Mouse (Mus musculus): Measurements from ENCODE around the gene Bbc3. TPM values are rescaled to one million over a fixed set of nuclear protein-coding genes. Genes with fewer than 3 reads are reported as not detected.

Gene Bbc3
- total and polyA plus RNA-seq, 3 experiments = 2.9 to 9.3 TPM; not detected in 1

GRCm38 (mm10) chr7:16310020-16310520 lies 1.9 kb downstream of the Bbc3 start (continued):
- TF ChIP-seq POLR2AphosphoS2 (IDR thresholded peaks at IDR 0.05; ENCODE audit: low read length) = no peak
- no peak for TF ChIP-seq KAT2A (conservative IDR thresholded peaks at IDR 0.05; ENCODE audit: low read depth, low read length)

DNA sequence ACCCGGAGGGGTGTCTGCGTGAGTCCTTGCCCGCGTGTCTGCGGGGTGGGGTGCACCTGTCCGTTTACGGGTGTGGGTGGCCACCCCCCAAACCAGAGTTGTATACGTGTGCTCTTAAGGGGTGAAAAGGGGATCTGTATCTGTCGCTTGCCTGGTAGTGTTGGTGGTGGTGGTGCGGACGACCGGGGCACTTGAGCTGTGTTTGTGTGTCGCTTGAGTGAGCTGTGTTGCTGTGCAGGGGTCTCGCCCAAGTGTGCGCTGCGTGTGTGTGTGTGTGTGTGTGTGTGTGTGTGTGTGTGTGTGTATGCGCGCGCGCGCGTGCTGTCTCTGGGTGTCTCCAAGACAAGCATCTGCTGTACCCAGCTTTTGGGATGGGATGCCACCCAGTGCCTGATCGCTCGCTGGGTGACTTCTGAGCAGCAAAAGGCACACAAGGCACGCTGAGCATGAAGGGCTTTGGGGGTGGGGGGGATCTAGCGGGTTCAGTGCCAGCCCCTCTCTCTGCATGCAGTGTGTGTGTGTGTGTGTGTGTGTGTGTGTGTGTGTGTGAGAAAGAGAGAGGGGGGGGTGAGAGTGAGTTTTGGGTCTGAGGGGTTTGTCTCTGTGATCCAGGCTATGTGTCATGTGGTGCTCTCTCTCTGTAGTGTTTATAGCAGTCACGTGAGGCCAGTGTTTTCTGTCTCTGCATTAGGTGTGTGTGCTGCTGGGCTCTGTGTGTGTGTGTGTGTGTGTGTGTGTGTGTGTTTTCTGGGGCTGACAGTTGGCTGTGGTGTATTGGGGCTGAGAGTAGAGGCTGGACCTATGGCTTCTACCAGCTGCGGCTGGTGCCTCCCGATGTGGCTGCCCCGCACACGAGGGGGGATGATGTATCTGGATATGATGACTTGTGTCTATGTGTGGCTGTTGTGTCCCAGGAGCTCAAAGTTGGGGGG lies 2.6 kb downstream of the Bbc3 start:
- Histone ChIP-seq H3K4me3 (ENCODE audit: control insufficient read depth in 1 of 2, insufficient read depth in 1 of 2, low read depth in 2 of 2, low read length in 2 of 2) (peak overlapping the region; percentile 65 to 87), H3K9ac (ENCODE audit: control insufficient read depth, low read depth, low read length, poor library complexity, severe bottlenecking) (peak overlapping the region; percentile 88), H3K79me2 (ENCODE audit: control insufficient read depth, insufficient read depth, low read length, poor library complexity) (peaks cover 14% of the 10 kb centered on the region), H3K9me3 (replicated peaks; ENCODE audit: insufficient read depth, low read length) (no peaks in the 10 kb centered on the region), H3K36me3 (ENCODE audit: control insufficient read depth in 1 of 2, insufficient read depth in 2 of 2, low read length in 2 of 2) (peaks cover 0 to 5% of the 10 kb centered on the region in 2 experiments; a peak in 2 of 4 replicates), H3K27me3 (ENCODE audit: control insufficient read depth in 1 of 2, insufficient read depth in 2 of 2, low read length in 2 of 2) (no peaks in the 10 kb centered on the region), H3K27ac (ENCODE audit: control insufficient read depth, low read depth, low read length) (peak overlapping the region; percentile 65), H3K4me1 (ENCODE audit: control insufficient read depth in 1 of 2, insufficient read depth in 2 of 2, low read length in 2 of 2) (peaks cover 4 to 15% of the 10 kb centered on the region in 2 experiments; a peak in 3 of 4 replicates)
- DNase-seq (ENCODE audit: low read depth, low spot score) = peak; percentile 80
- TF ChIP-seq USF2 (IDR thresholded peaks at IDR 0.05; ENCODE audit: borderline replicate concordance in 1 of 2, insufficient read depth in 1 of 2, low read depth in 1 of 2, low read length in 2 of 2) (peak; percentile 39 to 84; a peak in 2 of 4 replicates), MXI1 (IDR thresholded peaks at IDR 0.05; ENCODE audit: low read depth, low read length) (peak; percentile 91), POLR2AphosphoS5 (IDR thresholded peaks at IDR 0.05; ENCODE audit: borderline replicate concordance, low read depth, low read length) (no peak), ZMIZ1 (IDR thresholded peaks at IDR 0.05; ENCODE audit: low read depth, low read length) (no peak), E2F4 (IDR thresholded peaks at IDR 0.05; ENCODE audit: borderline replicate concordance, low read depth, low read length) (no peak), ZKSCAN1 (IDR thresholded peaks at IDR 0.05; ENCODE audit: low read depth, low read length) (no peak), NRF1 (IDR thresholded peaks at IDR 0.05; ENCODE audit: insufficient read depth, low read depth, low read length, poor library complexity, severe bottlenecking) (0 out of 2 replicates have a peak, but pooled peaks have one; percentile 22), SIN3A (IDR thresholded peaks at IDR 0.05; ENCODE audit: low read length) (peak; percentile 93), MAFK (IDR thresholded peaks at IDR 0.05; ENCODE audit: borderline replicate concordance, low read depth, low read length) (no peak), TBP (IDR thresholded peaks at IDR 0.05; ENCODE audit: low read depth, low read length) (no peak), ZC3H11A (IDR thresholded peaks at IDR 0.05; ENCODE audit: low read depth, low read length) (no peak), POLR2AphosphoS2 (IDR thresholded peaks at IDR 0.05; ENCODE audit: low read length) (no peak), MYC (IDR thresholded peaks at IDR 0.05; ENCODE audit: low read depth, low read length) (0 out of 2 replicates have a peak, but pooled peaks have one; percentile 30), MAX (IDR thresholded peaks at IDR 0.05; ENCODE audit: low read length) (peak; percentile 83), JUND (IDR thresholded peaks at IDR 0.05; ENCODE audit: low read depth, low read length) (no peak), MYB (IDR thresholded peaks at IDR 0.05; ENCODE audit: low read depth, low read length) (no peak), HCFC1 (IDR thresholded peaks at IDR 0.05; ENCODE audit: low read depth, low read length) (no peak), CHD1 (IDR thresholded peaks at IDR 0.05; ENCODE audit: low read depth, low read length) (no peak), MAZ (IDR thresholded peaks at IDR 0.05; ENCODE audit: low read depth, low read length) (no peak), CHD2 (IDR thresholded peaks at IDR 0.05; ENCODE audit: low read length) (no peak), CTCF (IDR thresholded peaks at IDR 0.05 in 2 of 3, conservative IDR thresholded peaks at IDR 0.05 in 1 of 3; ENCODE audit: control insufficient read depth in 1 of 3, insufficient read depth in 1 of 3, low read depth in 2 of 3, low read length in 3 of 3, poor library complexity in 1 of 3, severe bottlenecking in 1 of 3) (no peak), RAD21 (IDR thresholded peaks at IDR 0.05; ENCODE audit: low read depth, low read length) (no peak), TAL1 (IDR thresholded peaks at IDR 0.05; ENCODE audit: low read length) (no peak), USF1 (IDR thresholded peaks at IDR 0.05; ENCODE audit: low read depth, low read length) (peak; percentile 94), UBTF (IDR thresholded peaks at IDR 0.05; ENCODE audit: borderline replicate concordance, insufficient read depth, low read depth, low read length) (no peak), NELFE (IDR thresholded peaks at IDR 0.05; ENCODE audit: low read depth, low read length) (no peak), ETS1 (IDR thresholded peaks at IDR 0.05; ENCODE audit: low read depth, low read length) (0 out of 2 replicates have a peak, but pooled peaks have one; percentile 33), SMC3 (IDR thresholded peaks at IDR 0.05; ENCODE audit: low read depth, low read length) (no peak), KAT2A (conservative IDR thresholded peaks at IDR 0.05; ENCODE audit: low read depth, low read length) (no peak), MEF2A (IDR thresholded peaks at IDR 0.05; ENCODE audit: extremely low read depth, insufficient replicate concordance, low read depth, low read length, poor library complexity, severe bottlenecking) (no peak), EP300 (IDR thresholded peaks at IDR 0.05; ENCODE audit: low read depth in 1 of 2, low read length in 2 of 2) (no peak), ELF1 (IDR thresholded peaks at IDR 0.05; ENCODE audit: low read depth, low read length) (no peak)
